Mouse (Mus musculus) intestine, embryonic 14.5 days (tissue): ENCODE measurements around the gene Mapk12. TPM values are rescaled to one million over a fixed set of nuclear protein-coding genes. Genes with fewer than 3 reads are reported as not detected.

Experiments
- ATAC-seq: fragments of 200-750 bp; cut with Nextera tagmentation; replicated peaks from 2 replicates; pipeline ENCODE4 v1.8.0; 2017; ENCODE audit warnings: low read depth, moderate number of reproducible peaks, moderate TSS enrichment, moderate library complexity; ENCODE audit not compliant: low FRiP score, low TSS enrichment
- DNase-seq: peaks from one replicate; pipeline ENCODE4 v3.0.0-alpha.2; 2018; ENCODE audit warnings: low spot score
- H3K27ac ChIP-seq: fragments of 300-500 bp; sonication (generic); 2 replicates; pipeline ENCODE4 v1.5.1; 2014; ENCODE audit warnings: low read depth, mild to moderate bottlenecking, control low read depth
- H3K27me3 ChIP-seq: fragments of 300-500 bp; sonication (generic); replicated peaks from 2 replicates; pipeline ENCODE4 v1.6.1; 2014; ENCODE audit warnings: low read length, control low read depth; ENCODE audit not compliant: control insufficient read depth, insufficient read depth
- H3K36me3 ChIP-seq: fragments of 300-500 bp; sonication (generic); 2 replicates; pipeline ENCODE4 v1.6.1; 2014; ENCODE audit warnings: low read length, control low read depth; ENCODE audit not compliant: control insufficient read depth, insufficient read depth
- H3K4me1 ChIP-seq: fragments of 300-500 bp; sonication (generic); replicated peaks from 2 replicates; pipeline ENCODE4 v1.6.1; 2014; ENCODE audit warnings: low read length, control low read depth, mixed read lengths; ENCODE audit not compliant: control insufficient read depth, insufficient read depth
- H3K4me2 ChIP-seq: fragments of 300-500 bp; sonication (generic); 2 replicates; pipeline ENCODE4 v1.6.1; 2014; ENCODE audit warnings: low read length
- H3K4me3 ChIP-seq: fragments of 300-500 bp; sonication (generic); 2 replicates; pipeline ENCODE4 v1.5.1; 2014; ENCODE audit warnings: low read depth, low read length, control low read depth, mixed read lengths
- H3K9ac ChIP-seq: fragments of 300-500 bp; sonication (generic); 2 replicates; pipeline ENCODE4 v1.6.1; 2014; ENCODE audit warnings: mild to moderate bottlenecking, low read length
- H3K9me3 ChIP-seq: fragments of 300-500 bp; sonication (generic); 2 replicates; pipeline ENCODE4 v1.6.1; 2016; ENCODE audit warnings: low read length, control low read depth; ENCODE audit not compliant: control insufficient read depth
- WGBS: fragments of 180-500 bp; shearing (Covaris S2); extraction: QIAGEN DNeasy Blood & Tissue Kit; methylation state at CpG from one replicate; pipeline ENCODE4 v1.1.7; 2014; 5-methylcytosine and 5-hydroxymethylcytosine counted together
- polyA plus RNA-seq: library from polyadenylated mRNA; unstranded; fragments of >200 nt; fragmentation: Nextera tagmentation; extraction: Ambion mirVana; gene quantifications from 2 replicates; pipeline ENCODE4 v1.2.1, GENCODE M21; 2014

The Mapk12 gene
- polyA plus RNA-seq, 1 experiment from 2014 or later: 4.5 TPM

DNA sequence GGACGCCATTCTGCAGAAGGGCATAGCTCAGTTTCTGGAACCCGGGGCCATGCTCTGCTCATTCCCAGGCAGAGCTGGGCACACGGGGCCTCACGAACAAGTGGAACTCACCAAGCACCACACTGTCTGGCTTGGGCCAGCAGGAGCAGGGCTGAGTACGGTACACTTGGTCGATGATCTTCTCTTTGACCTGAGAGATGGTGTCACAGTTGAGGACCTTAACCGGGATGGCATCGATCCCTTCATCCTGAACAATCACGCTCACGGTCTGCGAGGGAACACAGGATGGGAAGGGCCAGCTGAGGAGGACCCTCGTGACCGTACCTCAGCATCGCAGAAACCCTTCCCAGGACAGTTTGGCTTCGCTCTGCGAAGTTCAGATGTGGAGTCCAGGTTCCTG, 18.0 kb upstream of the Mapk12 start:
- 94% methylated on average over 16 of the region's 16 CpGs for WGBS
- H3K9ac ChIP-seq: no peak overlapping the region

GRCm38 (mm10) chr15:89157954-89158353, 17.5 kb upstream of the Mapk12 start:
- H3K9me3 ChIP-seq: no peaks in the 10 kb centered on the region
- no peak overlapping the region for H3K4me2 ChIP-seq
- DNase-seq: peak; percentile 73
- H3K27ac ChIP-seq: no peak overlapping the region
- H3K4me3 ChIP-seq: no peak overlapping the region
- ATAC-seq: 0 out of 2 replicates have a peak, but pooled peaks have one; percentile 4
- H3K4me1 ChIP-seq: no peaks in the 10 kb centered on the region
- no peaks in the 10 kb centered on the region for H3K27me3 ChIP-seq
- 54% methylated on average over 7 of the region's 7 CpGs for WGBS
- H3K36me3 ChIP-seq: peaks cover 95% of the 10 kb centered on the region
- no peak overlapping the region for H3K9ac ChIP-seq

More for the DNA sequence above, 18.0 kb upstream of the Mapk12 start:
- no peak overlapping the region for H3K27ac ChIP-seq
- H3K36me3 ChIP-seq: peaks cover 98% of the 10 kb centered on the region
- H3K9me3 ChIP-seq: no peaks in the 10 kb centered on the region
- ATAC-seq: no peak
- no peaks in the 10 kb centered on the region for H3K4me1 ChIP-seq
- no peak overlapping the region for H3K4me3 ChIP-seq
- no peak overlapping the region for H3K4me2 ChIP-seq
- no peak for DNase-seq
- no peaks in the 10 kb centered on the region for H3K27me3 ChIP-seq

DNA sequence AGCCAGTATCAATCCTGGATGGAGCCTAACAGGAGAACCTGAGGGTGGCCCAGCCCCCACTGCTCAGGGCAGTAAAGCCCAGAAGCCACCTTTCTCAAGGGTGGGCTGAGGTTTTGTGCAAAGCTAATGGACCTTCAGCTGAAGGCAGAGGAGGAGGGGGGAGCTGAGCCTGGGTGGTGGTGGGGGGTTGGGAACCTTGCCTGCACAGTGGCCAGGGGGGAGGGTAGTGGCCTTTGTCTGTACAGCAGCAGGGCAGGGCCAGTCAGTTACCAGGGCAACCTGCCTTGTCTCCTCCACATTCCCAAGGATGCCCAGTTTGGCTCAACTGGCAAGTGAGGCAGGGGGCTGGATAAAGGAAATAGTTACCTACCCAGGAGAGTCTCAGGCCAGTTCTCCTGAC, 11.8 kb upstream of the Mapk12 start:
- DNase-seq (no peak), ATAC-seq (no peak)
- Histone ChIP-seq H3K9me3 (no peaks in the 10 kb centered on the region), H3K4me2 (no peak overlapping the region), H3K9ac (no peak overlapping the region), H3K4me3 (no peak overlapping the region), H3K4me1 (peaks cover 11% of the 10 kb centered on the region), H3K27me3 (peaks cover 18% of the 10 kb centered on the region), H3K36me3 (peaks cover 38% of the 10 kb centered on the region), H3K27ac (no peak overlapping the region)

DNA sequence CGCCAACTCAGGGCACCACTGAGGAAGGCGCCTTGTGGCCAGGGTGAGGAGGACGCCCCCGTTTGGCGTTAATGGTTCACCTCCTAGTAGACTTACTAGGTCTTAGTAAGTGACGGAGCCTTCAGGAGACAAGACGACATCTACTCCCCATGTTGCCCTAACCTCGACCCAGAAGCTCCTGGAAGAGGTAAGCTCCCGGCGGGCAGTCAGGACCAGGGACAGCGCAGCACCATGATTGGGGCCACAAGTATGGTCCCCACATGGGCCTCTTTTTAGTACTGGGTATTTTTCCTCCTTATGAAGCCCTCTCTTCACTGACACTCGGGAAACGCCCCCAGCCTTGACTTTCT, 9.5 kb upstream of the Mapk12 start:
- Histone ChIP-seq H3K9me3 (no peaks in the 10 kb centered on the region), H3K27ac (no peak overlapping the region), H3K4me2 (peak overlapping the region; percentile 97), H3K4me3 (peak overlapping the region; percentile 69), H3K9ac (no peak overlapping the region), H3K27me3 (peaks cover 41% of the 10 kb centered on the region), H3K4me1 (peaks cover 11% of the 10 kb centered on the region), H3K36me3 (peaks cover 15% of the 10 kb centered on the region)
- DNase-seq (peak; percentile 88), ATAC-seq (no peak)
- WGBS: 2% methylated on average over 13 of the region's 13 CpGs

- H3K27me3 ChIP-seq: peaks cover 44% of the 10 kb centered on the region
- no peaks in the 10 kb centered on the region for H3K9me3 ChIP-seq
- H3K4me2 ChIP-seq: peak within 1 kb of the TSS; percentile 97
- DNase-seq (peak; percentile 75), ATAC-seq (peak; percentile 52)
- H3K9ac ChIP-seq: peak within 1 kb of the TSS; percentile 51
- peaks cover 10% of the 10 kb centered on the region for H3K36me3 ChIP-seq
- peak within 1 kb of the TSS; percentile 69 for H3K4me3 ChIP-seq
- peaks cover 11% of the 10 kb centered on the region for H3K4me1 ChIP-seq
- H3K27ac ChIP-seq: no peak within 1 kb of the TSS
- WGBS: under 1% methylated on average over 50 of the region's 61 CpGs
These were observed 9.0 kb upstream of the Mapk12 start, which contains the start of gene Mapk11 for GRCm38 (mm10) chr15:89149271-89150040. TSS of gene Mapk11 (minus strand) at chr15:89149628.

DNA sequence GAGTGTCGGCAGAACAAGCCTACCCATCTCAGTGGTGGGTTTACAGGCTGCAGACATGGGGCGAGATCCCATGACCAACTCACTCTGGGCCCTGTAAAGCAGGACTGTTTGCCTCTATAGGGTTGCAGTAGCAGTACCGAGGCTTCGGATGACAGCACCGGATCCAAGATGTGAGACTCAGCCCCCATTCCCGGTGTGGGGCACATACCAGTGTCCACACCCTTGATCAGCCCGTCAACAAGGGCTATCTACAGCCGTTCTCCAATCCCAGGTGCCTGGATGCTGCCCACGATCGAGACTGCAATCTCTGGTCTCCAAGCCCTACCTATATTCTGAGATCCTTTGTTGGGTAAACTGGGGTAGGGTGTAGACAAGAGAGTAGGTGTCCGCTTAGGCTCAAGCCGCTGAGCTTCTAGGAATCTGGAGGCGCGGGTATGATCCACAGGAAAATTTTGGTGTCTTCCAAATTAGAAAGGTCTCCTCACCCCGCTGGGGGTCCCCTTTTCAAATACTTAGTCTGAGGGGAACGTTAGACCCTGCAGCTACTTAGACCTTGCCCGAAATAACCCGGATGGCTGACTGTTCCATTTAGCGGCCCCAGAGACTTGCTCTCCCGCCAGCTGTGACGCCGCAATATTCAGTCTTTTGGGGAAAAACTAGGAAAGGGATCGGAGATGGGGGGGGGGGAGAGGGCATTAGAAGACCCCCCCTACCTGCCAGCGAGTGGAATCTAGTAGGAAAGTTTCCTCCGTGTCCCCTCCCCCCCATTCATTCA, 8.2 kb upstream of the Mapk12 start:
- WGBS: 9% methylated on average over 25 of the region's 25 CpGs
- Histone ChIP-seq H3K4me2 (peak overlapping the region; percentile 97), H3K9me3 (no peaks in the 10 kb centered on the region), H3K27me3 (peaks cover 44% of the 10 kb centered on the region), H3K27ac (no peak overlapping the region), H3K9ac (peak overlapping the region; percentile 51), H3K4me3 (peak overlapping the region; percentile 69), H3K36me3 (peaks cover 4% of the 10 kb centered on the region), H3K4me1 (peaks cover 11% of the 10 kb centered on the region)
- DNase-seq (peak; percentile 67), ATAC-seq (no peak)

DNA sequence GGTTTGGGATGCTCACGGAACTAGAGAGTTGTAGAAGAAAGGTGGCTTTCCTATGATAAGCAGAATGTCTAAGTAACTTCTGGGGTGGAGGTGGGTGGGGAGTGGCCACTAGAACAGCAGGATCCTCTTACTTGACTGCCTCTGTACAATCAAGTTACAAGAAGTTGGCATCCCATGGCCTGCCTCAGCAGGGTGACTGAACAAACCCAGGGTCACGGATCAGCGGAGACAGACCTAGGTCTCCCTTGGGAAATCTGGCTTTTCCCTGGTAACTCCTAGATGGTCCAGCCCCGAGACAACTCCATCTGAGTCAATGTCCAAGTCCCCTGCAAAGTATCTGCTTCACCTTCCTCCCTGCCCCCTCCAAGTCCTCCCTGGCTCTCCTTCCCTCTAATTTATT, 7.4 kb upstream of the Mapk12 start:
- H3K27ac ChIP-seq: no peak overlapping the region
- ATAC-seq (no peak), DNase-seq (no peak)
- peaks cover 11% of the 10 kb centered on the region for H3K4me1 ChIP-seq
- no peaks in the 10 kb centered on the region for H3K9me3 ChIP-seq
- H3K9ac ChIP-seq: no peak overlapping the region
- WGBS: 56% methylated on average over 4 of the region's 4 CpGs
- peaks cover 50% of the 10 kb centered on the region for H3K27me3 ChIP-seq
- no peak overlapping the region for H3K4me2 ChIP-seq
- no peak overlapping the region for H3K4me3 ChIP-seq
- H3K36me3 ChIP-seq: no peaks in the 10 kb centered on the region

DNA sequence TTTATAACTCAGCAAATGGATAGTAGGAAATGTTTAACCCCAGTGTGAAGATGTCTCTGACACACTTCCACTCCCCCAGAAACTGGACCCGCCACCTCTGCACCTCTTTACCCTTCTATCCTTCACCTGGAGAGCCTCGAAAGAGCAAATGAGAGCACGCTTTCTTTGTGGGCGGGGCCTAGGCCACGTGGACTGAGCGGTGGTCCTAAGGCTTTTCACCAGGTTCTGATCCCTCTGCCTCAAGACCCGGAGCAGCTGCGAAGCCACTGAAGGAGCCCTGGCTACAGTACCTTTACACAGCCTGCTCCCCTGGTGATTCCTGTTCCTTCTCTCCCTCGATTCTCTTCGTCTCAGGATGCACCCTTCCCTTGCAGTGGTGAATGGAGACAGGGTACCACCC, 7.0 kb upstream of the Mapk12 start:
- Histone ChIP-seq H3K4me2 (peak overlapping the region; percentile 47), H3K4me3 (no peak overlapping the region), H3K27me3 (peaks cover 53% of the 10 kb centered on the region), H3K9me3 (no peaks in the 10 kb centered on the region), H3K36me3 (no peaks in the 10 kb centered on the region), H3K27ac (no peak overlapping the region), H3K4me1 (peaks cover 11% of the 10 kb centered on the region), H3K9ac (no peak overlapping the region)
- DNase-seq (no peak), ATAC-seq (no peak)
- WGBS: 25% methylated on average over 10 of the region's 10 CpGs
